In the genomic region with DNA sequence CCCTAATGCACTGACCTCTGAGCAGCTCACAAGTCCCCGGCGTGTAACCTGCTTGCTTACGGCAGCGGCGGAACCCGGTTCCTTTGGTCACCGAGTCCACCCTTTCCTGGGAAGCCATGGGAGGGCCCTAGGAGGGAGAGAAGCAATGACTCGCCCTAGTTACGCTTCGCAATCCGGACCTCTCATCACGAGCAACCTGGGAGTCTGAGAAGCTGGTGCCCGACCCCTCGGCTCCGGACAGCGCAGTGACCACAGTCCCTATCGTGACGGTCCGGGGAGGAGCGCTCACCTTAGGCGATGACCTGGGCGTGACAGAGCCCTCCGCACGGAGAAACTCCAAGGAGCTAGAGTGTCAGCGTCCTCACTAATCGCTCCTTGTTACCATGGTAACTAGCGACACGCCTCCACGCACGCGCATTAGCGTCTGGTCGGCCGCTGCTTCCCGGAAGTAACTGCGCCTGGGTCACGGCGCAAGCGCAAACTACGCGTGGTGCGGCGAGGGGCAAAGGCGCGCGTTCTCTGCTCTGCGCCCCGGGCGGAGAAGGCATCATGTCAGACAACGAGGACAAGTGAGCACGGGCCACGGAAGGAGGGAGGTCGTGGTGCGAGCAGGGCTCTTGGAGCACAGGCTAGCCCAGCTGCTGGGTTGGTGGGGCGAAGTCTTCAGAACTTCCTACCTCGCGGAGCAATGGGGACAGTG, we compare ENCODE assay signal across 8 mouse cellular contexts. TPM values are rescaled to one million over a fixed set of nuclear protein-coding genes. Genes with fewer than 3 reads are reported as not detected.
DNase-seq lines count a peak whose midpoint lies in the region; ATAC-seq lines count a peak whose summit lies in the region.

A gene (plus strand): TSS at position 144 of the 700 bp plus-strand sequence.
A gene (minus strand): TSS at position 388 of the 700 bp plus-strand sequence.

- no peaks in the 10 kb centered on the region; the same call in 1 of the 2 replicates for H3K27me3 ChIP-seq in hindbrain, embryonic 12.5 days

- peak; percentile 91 for ATAC-seq in hindbrain, embryonic 12.5 days (ENCODE audit: low FRiP score)

- DNase-seq in NIH3T3 (ENCODE audit: low read depth): peak; percentile 97
- DNase-seq in cerebellum, postnatal 10 days: peak; percentile 97 to 98
- peak; percentile 88 to 95 for DNase-seq in frontal cortex, postnatal 10 days (ENCODE audit: low spot score in 2 of 2)
- DNase-seq in layer of hippocampus, postnatal 14 days (ENCODE audit: low spot score in 2 of 2): peak; percentile 96 to 97
- DNase-seq in lung, postnatal 14 days: peak; percentile 96
- DNase-seq in retina, adult 2 months (ENCODE audit: low read depth, low spot score): peak; percentile 92
- DNase-seq in thymus, postnatal 36 days: peak; percentile 94

- peak within 1 kb of the TSS; percentile 58 for H3K4me3 ChIP-seq in hindbrain, embryonic 12.5 days

- peak within 1 kb of the TSS; percentile 94 for H3K4me2 ChIP-seq in hindbrain, embryonic 12.5 days (replicated peaks)

- peaks cover 25% of the 10 kb centered on the region for H3K36me3 ChIP-seq in hindbrain, embryonic 12.5 days

- no peaks in the 10 kb centered on the region for H3K9me3 ChIP-seq in hindbrain, embryonic 12.5 days (replicated peaks)

- peaks cover 19% of the 10 kb centered on the region for H3K4me1 ChIP-seq in hindbrain, embryonic 12.5 days

- no peak within 1 kb of the TSS for H3K27ac ChIP-seq in hindbrain, embryonic 12.5 days

- H3K9ac ChIP-seq in hindbrain, embryonic 12.5 days: peak within 1 kb of the TSS; percentile 77

- under 1% methylated on average over 57 of the region's 57 CpGs for WGBS in hindbrain, embryonic 12.5 days

RNA-seq across cellular contexts. Expression of the first gene that starts in this region (rescaled TPM):
- polyA plus RNA-seq in hindbrain, embryonic 12.5 days (2016; fragmentation: Nextera tagmentation; extraction: Ambion mirVana): 298 and 337 TPM in 2 replicates
- 100 to 1,000 TPM; 114 to 125 TPM for total RNA-seq in layer of hippocampus, postnatal 14 days (2021)

RNA-seq across cellular contexts. Expression of the second gene that starts in this region (rescaled TPM):
- polyA plus RNA-seq in hindbrain, embryonic 12.5 days (2016; fragmentation: Nextera tagmentation; extraction: Ambion mirVana): 13.4 and 15.8 TPM in 2 replicates
- 10 to 100 TPM; 12.4 to 13.5 TPM for total RNA-seq in layer of hippocampus, postnatal 14 days (2021)
